Mouse (Mus musculus) embryonic facial prominence, embryonic 14.5 days (tissue): ENCODE measurements around the gene Rnf207. TPM values are rescaled to one million over a fixed set of nuclear protein-coding genes. Genes with fewer than 3 reads are reported as not detected.

Source experiments
- ATAC-seq: fragments of 200-750 bp; cut with Nextera tagmentation; 2 replicates; pipeline ENCODE4 v1.8.0; 2017; ENCODE audit warnings: low read depth, moderate number of reproducible peaks, moderate TSS enrichment
- DNase-seq: peaks from one replicate; pipeline ENCODE4 v3.0.0-alpha.2; 2015; ENCODE audit warnings: low spot score
- H3K27ac ChIP-seq: fragments of 300-500 bp; sonication (generic); replicated peaks from 2 replicates; pipeline ENCODE4 v1.5.1; 2014; ENCODE audit warnings: low read depth, mild to moderate bottlenecking, low read length, moderate library complexity
- H3K27me3 ChIP-seq: fragments of 300-500 bp; sonication (generic); replicated peaks from 2 replicates; pipeline ENCODE4 v1.6.1; 2014; ENCODE audit warnings: low read length; ENCODE audit not compliant: control insufficient read depth, insufficient read depth
- H3K36me3 ChIP-seq: fragments of 300-500 bp; sonication (generic); 2 replicates; pipeline ENCODE4 v1.6.1; 2014; ENCODE audit warnings: low read length, mixed read lengths; ENCODE audit not compliant: control insufficient read depth, insufficient read depth
- H3K4me1 ChIP-seq: fragments of 300-500 bp; sonication (generic); 2 replicates; pipeline ENCODE4 v1.6.1; 2014; ENCODE audit warnings: antibody characterized with exemption, low read length; ENCODE audit not compliant: control insufficient read depth, insufficient read depth
- H3K4me2 ChIP-seq: fragments of 300-500 bp; sonication (generic); 2 replicates; pipeline ENCODE4 v1.6.1; 2014; ENCODE audit warnings: low read depth, mild to moderate bottlenecking, low read length, moderate library complexity, mixed read lengths
- H3K4me3 ChIP-seq: fragments of 300-500 bp; sonication (generic); 2 replicates; pipeline ENCODE4 v1.5.1; 2014; ENCODE audit warnings: low read depth, mild to moderate bottlenecking, low read length
- H3K9ac ChIP-seq: fragments of 300-500 bp; sonication (generic); 2 replicates; pipeline ENCODE4 v1.6.1; 2014; ENCODE audit warnings: low read depth, mild to moderate bottlenecking, low read length, moderate library complexity, mixed read lengths
- H3K9me3 ChIP-seq: fragments of 300-500 bp; sonication (generic); 2 replicates; pipeline ENCODE4 v1.6.1; 2016; ENCODE audit warnings: low read length; ENCODE audit not compliant: control insufficient read depth
- WGBS: fragments of 180-500 bp; shearing (Covaris S2); extraction: QIAGEN DNeasy Blood & Tissue Kit; methylation state at CpG from one replicate; pipeline ENCODE4 v1.1.7; 2014; 5-methylcytosine and 5-hydroxymethylcytosine counted together
- polyA plus RNA-seq: library from polyadenylated mRNA; unstranded; fragments of >200 nt; fragmentation: Nextera tagmentation; extraction: Ambion mirVana; gene quantifications from 2 replicates; pipeline ENCODE4 v1.2.1, GENCODE M21; 2014

Gene Rnf207
- polyA plus RNA-seq, 1 experiment from 2014 or later: 0.84 TPM

GRCm38 (mm10) chr4:152286887-152287286, 31.9 kb downstream of the Rnf207 start:
- WGBS: 4% methylated on average over 22 of the region's 26 CpGs
- peak; percentile 56 for DNase-seq
- no peak overlapping the region for H3K4me3 ChIP-seq

GRCm38 (mm10) chr4:152286183-152286582, 32.6 kb downstream of the Rnf207 start:
- peaks cover 16% of the 10 kb centered on the region for H3K4me1 ChIP-seq
- 3% methylated on average over 13 of the region's 32 CpGs for WGBS
- H3K4me2 ChIP-seq: peak overlapping the region; percentile 46
- no peaks in the 10 kb centered on the region for H3K9me3 ChIP-seq
- peaks cover 93% of the 10 kb centered on the region for H3K27me3 ChIP-seq
- no peak for ATAC-seq
- H3K4me3 ChIP-seq: peak overlapping the region; percentile 26
- DNase-seq: no peak
- H3K9ac ChIP-seq: 0 out of 2 replicates have a peak overlapping the region, but pooled peaks have one; percentile 19
- no peak overlapping the region for H3K27ac ChIP-seq
- H3K36me3 ChIP-seq: peaks cover 5% of the 10 kb centered on the region; the same call in 1 of the 2 replicates

More at GRCm38 (mm10) chr4:152286887-152287286, 31.9 kb downstream of the Rnf207 start:
- no peak for ATAC-seq
- Histone ChIP-seq H3K27me3 (peaks cover 93% of the 10 kb centered on the region), H3K9me3 (no peaks in the 10 kb centered on the region), H3K4me1 (peaks cover 16% of the 10 kb centered on the region), H3K27ac (no peak overlapping the region), H3K9ac (no peak overlapping the region), H3K4me2 (no peak overlapping the region), H3K36me3 (no peaks in the 10 kb centered on the region)

GRCm38 (mm10) chr4:152285505-152285904, 33.3 kb downstream of the Rnf207 start:
- 5% methylated on average over 10 of the region's 10 CpGs for WGBS
- H3K9ac ChIP-seq: no peak overlapping the region
- no peak for ATAC-seq
- DNase-seq: peak; percentile 59
- H3K4me3 ChIP-seq: no peak overlapping the region
- H3K27ac ChIP-seq: no peak overlapping the region
- H3K4me2 ChIP-seq: no peak overlapping the region
- H3K4me1 ChIP-seq: peaks cover 13% of the 10 kb centered on the region
- peaks cover 93% of the 10 kb centered on the region for H3K27me3 ChIP-seq
- no peaks in the 10 kb centered on the region for H3K9me3 ChIP-seq
- peaks cover 11% of the 10 kb centered on the region; the same call in 1 of the 2 replicates for H3K36me3 ChIP-seq

- Histone ChIP-seq H3K9ac (0 out of 2 replicates have a peak overlapping the region, but pooled peaks have one; percentile 25), H3K4me3 (peak overlapping the region; percentile 36), H3K27me3 (peaks cover 82% of the 10 kb centered on the region), H3K9me3 (no peaks in the 10 kb centered on the region), H3K4me1 (peaks cover 11% of the 10 kb centered on the region), H3K27ac (no peak overlapping the region), H3K4me2 (peak overlapping the region; percentile 62), H3K36me3 (peaks cover 24% of the 10 kb centered on the region; the same call in 1 of the 2 replicates)
- DNase-seq: peak; percentile 85
- peak; percentile 88 for ATAC-seq
- WGBS: 11% methylated on average over 22 of the region's 70 CpGs
Measured at GRCm38 (mm10) chr4:152283186-152283950, 35.4 kb downstream of the Rnf207 start.

- no peak for ATAC-seq
- WGBS: 30% methylated on average over 18 of the region's 34 CpGs
Measured at GRCm38 (mm10) chr4:152282721-152283120, 36.1 kb downstream of the Rnf207 start.

GRCm38 (mm10) chr4:152281601-152282000, 37.2 kb downstream of the Rnf207 start:
- Histone ChIP-seq H3K27me3 (peaks cover 64% of the 10 kb centered on the region), H3K9me3 (no peaks in the 10 kb centered on the region), H3K9ac (no peak overlapping the region), H3K27ac (no peak overlapping the region), H3K4me1 (peaks cover 11% of the 10 kb centered on the region), H3K4me3 (no peak overlapping the region), H3K4me2 (no peak overlapping the region), H3K36me3 (peaks cover 24% of the 10 kb centered on the region; the same call in 1 of the 2 replicates)
- ATAC-seq (no peak), DNase-seq (no peak)
- 46% methylated on average over 15 of the region's 15 CpGs for WGBS

More at GRCm38 (mm10) chr4:152282721-152283120, 36.1 kb downstream of the Rnf207 start:
- Histone ChIP-seq H3K27me3 (peaks cover 75% of the 10 kb centered on the region), H3K4me3 (peak overlapping the region; percentile 36), H3K9ac (0 out of 2 replicates have a peak overlapping the region, but pooled peaks have one; percentile 25), H3K4me2 (peak overlapping the region; percentile 62), H3K4me1 (peaks cover 11% of the 10 kb centered on the region), H3K9me3 (no peaks in the 10 kb centered on the region), H3K27ac (no peak overlapping the region), H3K36me3 (peaks cover 24% of the 10 kb centered on the region; the same call in 1 of the 2 replicates)
- no peak for DNase-seq

- Histone ChIP-seq H3K36me3 (peaks cover 24% of the 10 kb centered on the region; the same call in 1 of the 2 replicates), H3K9ac (no peak overlapping the region), H3K27ac (no peak overlapping the region), H3K27me3 (peaks cover 46% of the 10 kb centered on the region), H3K4me2 (no peak overlapping the region), H3K4me1 (peaks cover 14% of the 10 kb centered on the region), H3K4me3 (no peak overlapping the region), H3K9me3 (no peaks in the 10 kb centered on the region)
- ATAC-seq (no peak), DNase-seq (no peak)
- WGBS: 85% methylated on average over 23 of the region's 23 CpGs
Measured at GRCm38 (mm10) chr4:152278986-152279385, 39.8 kb downstream of the Rnf207 start.

GRCm38 (mm10) chr4:152277916-152278315, 40.9 kb downstream of the Rnf207 start:
- Histone ChIP-seq H3K4me2 (no peak overlapping the region), H3K4me1 (peaks cover 14% of the 10 kb centered on the region), H3K27me3 (peaks cover 35% of the 10 kb centered on the region), H3K9me3 (no peaks in the 10 kb centered on the region), H3K36me3 (peaks cover 24% of the 10 kb centered on the region; the same call in 1 of the 2 replicates), H3K27ac (no peak overlapping the region), H3K9ac (no peak overlapping the region), H3K4me3 (no peak overlapping the region)
- WGBS: 70% methylated on average over 2 of the region's 2 CpGs
- DNase-seq (no peak), ATAC-seq (no peak)
